Mouse (Mus musculus): Measurements from ENCODE around the gene Gpx4. TPM values are rescaled to one million over a fixed set of nuclear protein-coding genes. Genes with fewer than 3 reads are reported as not detected.
A peak's percentile ranks its signal among the peaks of the same experiment; 100 is the strongest.
"Not testable (repeated sequence)": the region's sequence is repeated elsewhere in the genome, so short reads cannot be mapped to it uniquely, and the experiment has no call there.

Gene Gpx4
- total RNA-seq, 1 experiment from 2014 or later, result 251 TPM

DNA sequence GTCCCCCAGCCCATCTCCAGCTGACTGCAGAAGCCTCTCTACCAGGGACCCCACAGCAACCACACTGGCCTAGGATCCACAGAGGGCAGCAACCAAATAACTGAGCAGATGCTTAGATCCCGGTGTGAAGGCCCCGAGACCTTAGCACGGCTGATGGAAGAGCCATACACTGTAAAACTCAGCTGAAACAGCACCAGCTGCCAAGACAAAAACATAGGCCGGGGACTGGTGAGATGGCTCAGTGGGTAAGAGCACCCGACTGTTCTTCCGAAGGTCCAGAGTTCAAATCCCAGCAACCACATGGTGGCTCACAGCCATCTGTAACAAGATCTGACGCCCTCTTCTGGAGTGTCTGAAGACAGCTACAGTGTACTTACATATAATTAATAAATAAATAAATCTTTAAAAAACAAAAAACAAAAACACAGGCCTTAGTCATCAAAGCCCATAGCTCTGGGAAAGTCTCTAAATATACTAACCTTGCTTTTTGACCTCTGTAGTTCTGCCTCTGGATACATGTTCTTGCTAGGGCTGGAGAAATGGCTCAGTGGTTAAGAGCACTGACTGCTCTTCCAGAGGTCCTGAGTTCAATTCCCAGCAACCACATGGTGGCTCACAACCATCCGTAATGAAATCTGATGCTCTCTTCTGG is 5.4 kb upstream of the Gpx4 start:
- not testable (repeated sequence) for ATAC-seq (replicated peaks; ENCODE audit: insufficient number of reproducible peaks, low FRiP score, low TSS enrichment, poor library complexity, severe bottlenecking)

DNA sequence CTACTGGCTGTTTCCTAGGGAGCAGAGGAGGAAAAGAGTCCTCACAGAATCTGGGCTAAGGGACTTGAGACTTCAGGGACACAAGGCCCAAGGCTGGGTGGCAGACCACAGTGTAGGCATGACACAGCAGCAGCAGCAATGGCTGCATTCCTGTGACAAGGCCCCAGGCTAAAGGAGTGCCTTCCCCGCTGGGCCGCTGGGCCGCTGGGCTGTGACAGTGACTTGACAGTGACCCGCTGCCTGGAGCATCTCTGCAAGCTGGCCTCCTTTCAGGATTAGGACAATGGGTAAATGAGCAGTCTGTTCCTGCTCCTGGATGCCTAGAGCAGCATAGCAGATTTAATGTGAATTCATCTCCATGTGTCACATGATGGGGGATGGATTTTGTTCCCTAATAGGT is 2.9 kb upstream of the Gpx4 start:
- no peak for ATAC-seq (replicated peaks; ENCODE audit: insufficient number of reproducible peaks, low FRiP score, low TSS enrichment, poor library complexity, severe bottlenecking)

- ATAC-seq (replicated peaks; ENCODE audit: insufficient number of reproducible peaks, low FRiP score, low TSS enrichment, poor library complexity, severe bottlenecking), result not testable (repeated sequence)
These were observed 1.6 kb upstream of the Gpx4 start for GRCm38 (mm10) chr10:80045364-80045763.

DNA sequence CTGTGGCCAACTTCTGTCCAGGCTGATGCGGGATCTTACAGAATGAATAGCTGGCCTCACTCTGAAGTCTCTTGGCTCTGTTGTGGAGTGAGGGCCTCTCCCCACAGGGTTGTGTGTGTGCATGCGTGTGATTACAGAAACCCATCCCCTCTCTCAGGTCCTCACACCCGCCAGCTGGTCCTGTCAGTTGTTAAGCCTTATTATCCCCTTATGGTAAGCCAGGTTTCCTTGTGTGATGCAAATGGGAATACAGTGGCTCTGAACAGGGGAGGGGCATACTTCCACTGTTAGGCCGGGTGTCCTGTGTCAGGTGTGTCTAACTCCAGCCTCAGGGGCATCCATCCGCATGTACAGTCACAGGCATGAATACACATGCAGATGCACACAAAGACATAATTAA is 1.2 kb upstream of the Gpx4 start:
- ATAC-seq (replicated peaks; ENCODE audit: insufficient number of reproducible peaks, low FRiP score, low TSS enrichment, poor library complexity, severe bottlenecking), result no peak

DNA sequence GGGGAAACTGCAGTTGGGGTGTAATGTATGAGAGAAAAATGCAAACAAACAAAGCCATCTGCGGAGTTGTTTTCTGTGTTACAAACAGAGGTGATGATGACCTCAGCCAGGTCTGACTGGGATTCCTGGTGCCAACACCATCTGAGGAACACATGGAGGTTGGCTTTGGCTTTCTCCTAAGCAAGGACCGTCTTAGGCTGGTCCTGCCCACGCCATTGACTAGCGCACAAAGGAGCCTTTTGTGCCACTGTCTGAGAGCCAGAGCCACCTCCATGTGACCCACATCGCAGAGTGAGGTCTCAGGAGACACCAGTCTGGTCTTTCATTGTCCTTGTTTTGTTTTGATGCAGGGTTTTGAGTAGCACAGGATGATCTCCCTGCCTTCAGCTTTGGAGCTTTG is 1.4 kb downstream of the Gpx4 start:
- no peak for ATAC-seq (replicated peaks; ENCODE audit: insufficient number of reproducible peaks, low FRiP score, low TSS enrichment, poor library complexity, severe bottlenecking)

GRCm38 (mm10) chr10:80048834-80049233 is 1.9 kb downstream of the Gpx4 start:
- ATAC-seq (replicated peaks; ENCODE audit: insufficient number of reproducible peaks, low FRiP score, low TSS enrichment, poor library complexity, severe bottlenecking), result no peak

- ATAC-seq (replicated peaks; ENCODE audit: insufficient number of reproducible peaks, low FRiP score, low TSS enrichment, poor library complexity, severe bottlenecking), result no peak
These were observed 3.3 kb downstream of the Gpx4 start for GRCm38 (mm10) chr10:80050244-80050643.

DNA sequence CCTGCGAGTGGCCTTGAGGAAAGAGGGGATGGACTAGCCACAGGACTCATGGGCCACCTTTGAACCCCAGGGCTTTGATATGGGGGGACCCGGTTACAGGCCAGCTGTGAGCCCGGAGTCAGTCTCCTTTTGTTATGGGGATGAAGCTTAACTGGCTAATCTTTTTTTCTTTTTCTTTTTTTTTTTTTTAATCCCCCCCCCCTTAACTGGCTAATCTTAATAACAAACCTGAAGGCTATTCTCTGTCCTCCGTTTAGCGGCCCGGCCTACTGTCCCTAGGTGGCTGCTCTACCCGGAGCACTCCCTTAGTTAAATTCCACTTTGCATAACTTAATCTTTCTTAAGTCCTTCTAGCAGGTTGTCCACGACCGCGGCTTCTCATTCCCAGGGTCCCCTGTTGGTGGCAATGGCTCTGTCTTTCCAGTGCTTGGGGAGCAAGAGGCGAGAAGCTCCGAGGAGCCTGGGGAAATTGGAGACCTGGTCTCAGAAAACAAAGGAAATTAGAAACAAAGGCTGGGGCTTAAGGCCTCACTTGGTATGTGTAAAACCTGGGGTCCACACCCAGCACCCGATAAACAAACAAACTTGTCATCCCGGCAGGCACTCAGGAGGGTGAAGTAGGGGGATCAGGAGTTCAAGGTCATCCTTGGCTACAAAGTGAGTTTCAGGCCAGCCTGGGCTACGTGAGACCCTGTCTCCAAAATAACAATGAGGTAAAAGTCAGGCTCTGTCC is 4.1 kb downstream of the Gpx4 start:
- ATAC-seq (replicated peaks; ENCODE audit: insufficient number of reproducible peaks, low FRiP score, low TSS enrichment, poor library complexity, severe bottlenecking), result no peak

DNA sequence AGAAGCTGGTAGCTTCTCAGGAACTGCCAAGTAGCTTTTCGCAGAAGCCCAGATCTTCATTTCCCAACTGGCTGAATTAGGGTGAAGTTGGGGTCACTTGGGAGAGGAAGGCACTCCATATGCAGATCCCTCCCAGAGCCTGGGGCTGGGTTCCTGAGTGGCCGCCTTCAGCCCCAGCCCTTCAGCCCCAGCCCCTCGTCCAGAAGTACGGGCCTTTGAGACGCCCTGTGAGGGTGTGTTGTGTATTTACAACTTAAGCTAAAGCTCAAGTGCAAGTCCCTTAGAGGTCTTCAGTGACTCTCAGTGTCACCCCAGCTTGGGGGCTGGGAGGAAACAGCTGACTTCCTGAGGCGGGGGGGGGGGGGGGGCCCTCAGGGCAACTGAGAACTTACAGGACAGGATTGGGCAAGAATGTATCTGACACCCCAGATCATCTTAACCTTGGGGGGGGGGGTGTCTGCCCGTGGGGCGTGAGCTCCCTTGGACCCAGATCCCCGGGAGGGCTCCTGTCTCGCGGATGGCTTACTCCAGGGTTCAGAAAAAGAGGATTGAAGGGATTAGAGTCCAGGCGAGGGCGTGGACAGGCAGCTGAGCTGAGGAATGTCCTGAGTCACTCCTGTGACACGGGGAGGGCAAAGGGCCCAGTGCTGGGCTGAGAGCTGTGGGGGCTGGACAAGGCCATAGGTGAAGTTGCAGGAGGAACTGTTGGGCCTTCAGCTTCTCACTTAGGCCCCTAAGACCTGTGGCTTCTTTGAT is 4.8 kb downstream of the Gpx4 start:
- ATAC-seq (replicated peaks; ENCODE audit: insufficient number of reproducible peaks, low FRiP score, low TSS enrichment, poor library complexity, severe bottlenecking), result peak; percentile 21

- ATAC-seq (replicated peaks; ENCODE audit: insufficient number of reproducible peaks, low FRiP score, low TSS enrichment, poor library complexity, severe bottlenecking), result no peak
These were observed 5.4 kb downstream of the Gpx4 start for GRCm38 (mm10) chr10:80052374-80052764.

DNA sequence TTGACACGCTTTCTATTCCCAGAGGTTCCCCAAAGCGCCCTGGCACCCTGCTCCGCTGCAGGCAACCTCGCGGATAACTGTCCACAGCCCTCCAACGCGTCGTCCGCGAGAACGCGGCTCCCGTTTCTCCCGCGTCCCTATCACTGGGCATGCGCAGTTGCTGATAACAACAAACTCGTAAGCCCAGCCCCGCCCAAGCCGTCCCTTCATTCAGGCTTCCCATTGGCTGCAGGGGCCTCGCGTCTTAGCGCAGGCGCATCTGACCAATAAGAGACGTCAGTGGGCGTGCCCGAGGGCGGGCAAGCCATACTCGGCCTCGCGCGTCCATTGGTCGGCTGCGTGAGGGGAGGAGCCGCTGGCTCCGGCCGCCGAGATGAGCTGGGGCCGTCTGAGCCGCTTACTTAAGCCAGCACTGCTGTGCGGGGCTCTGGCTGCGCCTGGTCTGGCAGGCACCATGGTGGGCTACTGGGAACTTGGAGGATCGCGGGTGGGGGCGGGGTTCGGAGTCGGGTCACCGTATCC is 6.4 kb downstream of the Gpx4 start:
- peak; percentile 88 for ATAC-seq (replicated peaks; ENCODE audit: insufficient number of reproducible peaks, low FRiP score, low TSS enrichment, poor library complexity, severe bottlenecking)

- ATAC-seq (replicated peaks; ENCODE audit: insufficient number of reproducible peaks, low FRiP score, low TSS enrichment, poor library complexity, severe bottlenecking), result peak; percentile 1; the same call in 1 of the 2 replicates
These were observed 7.2 kb downstream of the Gpx4 start for GRCm38 (mm10) chr10:80053831-80054815.

GRCm38 (mm10) chr10:80054911-80055310 is 7.9 kb downstream of the Gpx4 start:
- not testable (repeated sequence) for ATAC-seq (replicated peaks; ENCODE audit: insufficient number of reproducible peaks, low FRiP score, low TSS enrichment, poor library complexity, severe bottlenecking)

GRCm38 (mm10) chr10:80055364-80055763 is 8.4 kb downstream of the Gpx4 start:
- no peak for ATAC-seq (replicated peaks; ENCODE audit: insufficient number of reproducible peaks, low FRiP score, low TSS enrichment, poor library complexity, severe bottlenecking)

DNA sequence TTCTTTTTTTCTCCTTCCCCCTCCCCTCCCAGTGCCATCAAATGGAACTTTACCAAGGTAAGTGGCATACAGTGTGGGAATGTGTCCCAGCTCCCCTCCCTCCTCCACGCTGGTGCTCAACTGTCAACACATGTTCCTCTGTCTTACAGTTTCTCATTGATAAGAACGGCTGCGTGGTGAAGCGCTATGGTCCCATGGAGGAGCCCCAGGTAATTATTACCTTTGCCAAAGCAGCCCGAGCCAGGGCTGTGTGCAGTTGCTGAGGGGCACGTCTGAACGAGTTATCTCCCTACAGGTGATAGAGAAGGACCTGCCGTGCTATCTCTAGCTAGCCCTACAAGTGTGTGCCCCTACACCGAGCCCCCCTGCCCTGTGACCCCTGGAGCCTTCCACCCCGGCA is 8.9 kb downstream of the Gpx4 start:
- ATAC-seq (replicated peaks; ENCODE audit: insufficient number of reproducible peaks, low FRiP score, low TSS enrichment, poor library complexity, severe bottlenecking), result no peak

DNA sequence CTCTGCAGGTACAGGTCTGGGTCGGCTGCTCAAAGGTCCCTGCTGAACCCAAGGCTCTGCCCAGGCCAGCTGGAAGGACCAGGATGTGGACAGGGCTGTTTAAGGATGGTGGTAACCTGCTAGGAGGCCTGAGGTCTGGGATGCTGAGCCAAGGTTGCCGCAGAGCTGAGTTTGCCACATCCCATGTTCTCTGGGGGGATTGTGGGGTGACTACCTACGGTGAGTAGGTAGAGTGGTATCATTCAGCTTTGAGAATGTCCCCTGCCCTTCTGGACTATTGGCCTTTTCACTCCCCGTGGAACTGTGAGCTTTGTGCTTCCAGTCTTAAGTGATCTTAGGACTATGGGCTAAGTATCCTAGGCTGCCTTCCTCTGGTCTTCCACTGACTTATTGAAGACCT is 9.5 kb downstream of the Gpx4 start:
- no peak for ATAC-seq (replicated peaks; ENCODE audit: insufficient number of reproducible peaks, low FRiP score, low TSS enrichment, poor library complexity, severe bottlenecking)

GRCm38 (mm10) chr10:80056976-80057682 is 10.2 kb downstream of the Gpx4 start:
- no peak for ATAC-seq (replicated peaks; ENCODE audit: insufficient number of reproducible peaks, low FRiP score, low TSS enrichment, poor library complexity, severe bottlenecking)
